17 mouse cellular contexts compared by ENCODE assay signal in genomic region chr9:100505498-100505897, GRCm38 (mm10). TPM values are rescaled to one million over a fixed set of nuclear protein-coding genes. Genes with fewer than 3 reads are reported as not detected.
DNase-seq lines count a peak whose midpoint lies in the region; ATAC-seq and TF ChIP-seq lines count a peak whose summit lies in the region.
"Had no signal": no experiment of that assay in that cellular context is flagged by ENCODE, and none has a peak within 500 bp of the region (broad histone marks: within the 10 kb centered on the region; RNA-seq: fewer than 3 reads in every experiment).

No protein-coding gene starts in this region.

- no peak overlapping the region for H3K9ac ChIP-seq in heart, embryonic 16.5 days (ENCODE audit: low read length)
- H3K9ac ChIP-seq in lung, embryonic 15.5 days, result no peak overlapping the region
- H3K9ac ChIP-seq in stomach, embryonic 16.5 days (ENCODE audit: low read length), result peak overlapping the region; percentile 35; the same call in 1 of the 2 replicates
- no peak overlapping the region for H3K9ac ChIP-seq in midbrain, postnatal 0 days (replicated peaks; ENCODE audit: low read length, poor library complexity, severe bottlenecking)
- H3K9ac ChIP-seq: limb, embryonic 13.5 days had no signal

- ATAC-seq in heart, embryonic 16.5 days (replicated peaks; ENCODE audit: extremely low read depth, insufficient read depth, low FRiP score), result no peak
- no peak for ATAC-seq in lung, embryonic 15.5 days (ENCODE audit: borderline replicate concordance, extremely low read depth, low FRiP score, low TSS enrichment)
- no peak for ATAC-seq in stomach, embryonic 16.5 days (ENCODE audit: insufficient read depth, low FRiP score)
- ATAC-seq in midbrain, postnatal 0 days (ENCODE audit: low FRiP score), result no peak

- TF ChIP-seq CTCF in midbrain, postnatal 0 days (IDR thresholded peaks at IDR 0.05), result no peak

- no peaks in the 10 kb centered on the region; the same call in 1 of the 2 replicates for H3K4me1 ChIP-seq in heart, embryonic 16.5 days (ENCODE audit: control insufficient read depth, insufficient read depth, low read length)
- H3K4me1 ChIP-seq in lung, embryonic 15.5 days, result peaks cover 3% of the 10 kb centered on the region; the same call in 1 of the 2 replicates
- no peaks in the 10 kb centered on the region for H3K4me1 ChIP-seq in stomach, embryonic 16.5 days (ENCODE audit: control insufficient read depth, insufficient read depth, low read length)
- H3K4me1 ChIP-seq in midbrain, postnatal 0 days (ENCODE audit: insufficient read depth, low read length), result no peaks in the 10 kb centered on the region

- peak; percentile 43 to 45 for DNase-seq in cerebellum, adult 18-20 months
- DNase-seq in cerebellum, adult 8-10 months, result no peak
- no peak for DNase-seq in heart, postnatal 25 days (ENCODE audit: low spot score)
- DNase-seq in lung, postnatal 10 days, result no peak
- DNase-seq in midbrain, postnatal 0 days (ENCODE audit: low spot score), result no peak
- DNase-seq: adrenal gland, postnatal 25 days; heart, adult 18-20 months; kidney, adult 11 months; right cerebral cortex, postnatal 4 days; thymus, adult 18-20 months had no signal

- peak overlapping the region; percentile 23 for H3K4me3 ChIP-seq in heart, embryonic 16.5 days (ENCODE audit: low read length)
- H3K4me3 ChIP-seq in lung, embryonic 15.5 days, result peak overlapping the region; percentile 4; the same call in 1 of the 2 replicates
- H3K4me3 ChIP-seq in stomach, embryonic 16.5 days (replicated peaks; ENCODE audit: low read length), result peak overlapping the region; percentile 26
- H3K4me3 ChIP-seq in midbrain, postnatal 0 days (ENCODE audit: low read depth, low read length), result no peak overlapping the region
- H3K4me3 ChIP-seq: erythroblast, embryonic 14.5 days; limb, embryonic 13.5 days; myocyte had no signal

- H3K36me3 ChIP-seq in heart, embryonic 16.5 days (ENCODE audit: control insufficient read depth, insufficient read depth), result peaks cover 2% of the 10 kb centered on the region
- H3K36me3 ChIP-seq in lung, embryonic 15.5 days, result peaks cover 4% of the 10 kb centered on the region; the same call in 1 of the 2 replicates
- H3K36me3 ChIP-seq in stomach, embryonic 16.5 days (ENCODE audit: control insufficient read depth, insufficient read depth, low read length), result no peaks in the 10 kb centered on the region
- no peaks in the 10 kb centered on the region for H3K36me3 ChIP-seq in midbrain, postnatal 0 days (ENCODE audit: insufficient read depth, low read length)

- WGBS in heart, embryonic 16.5 days, result 85% methylated on average over 4 of the region's 4 CpGs
- 84% methylated on average over 4 of the region's 4 CpGs for WGBS in lung, embryonic 15.5 days
- 84% methylated on average over 4 of the region's 4 CpGs for WGBS in stomach, embryonic 16.5 days
- 93% methylated on average over 4 of the region's 4 CpGs for WGBS in midbrain, postnatal 0 days

- no peaks in the 10 kb centered on the region for H3K9me3 ChIP-seq in heart, embryonic 16.5 days (replicated peaks; ENCODE audit: control insufficient read depth, low read length)
- H3K9me3 ChIP-seq in lung, embryonic 15.5 days, result no peaks in the 10 kb centered on the region
- no peaks in the 10 kb centered on the region for H3K9me3 ChIP-seq in stomach, embryonic 16.5 days (replicated peaks; ENCODE audit: control insufficient read depth, low read length)
- no peaks in the 10 kb centered on the region for H3K9me3 ChIP-seq in midbrain, postnatal 0 days (ENCODE audit: low read length)
- H3K9me3 ChIP-seq: limb, embryonic 13.5 days; megakaryocyte, embryonic 14.5 days had no signal

- intact Hi-C loops in heart, postnatal 25 days (cut with DNase I), result loop anchor here (5.0 kb wide), 1 partner anchor 42 kb away; the partner anchor contains the start of gene Nck1

- H3K27me3 ChIP-seq in heart, embryonic 16.5 days (ENCODE audit: control insufficient read depth, insufficient read depth, low read length), result no peaks in the 10 kb centered on the region
- H3K27me3 ChIP-seq in lung, embryonic 15.5 days, result no peaks in the 10 kb centered on the region
- no peaks in the 10 kb centered on the region for H3K27me3 ChIP-seq in stomach, embryonic 16.5 days (ENCODE audit: control insufficient read depth, insufficient read depth, low read length)
- H3K27me3 ChIP-seq in midbrain, postnatal 0 days (ENCODE audit: insufficient read depth, low read length), result no peaks in the 10 kb centered on the region
- H3K27me3 ChIP-seq: limb, embryonic 13.5 days; megakaryocyte, embryonic 14.5 days had no signal

- H3K4me2 ChIP-seq in heart, embryonic 16.5 days (ENCODE audit: low read depth, low read length), result peak overlapping the region; percentile 25
- peak overlapping the region; percentile 9; the same call in 1 of the 2 replicates for H3K4me2 ChIP-seq in lung, embryonic 15.5 days
- peak overlapping the region; percentile 42; the same call in 1 of the 2 replicates for H3K4me2 ChIP-seq in stomach, embryonic 16.5 days (ENCODE audit: low read depth, low read length)
- no peak overlapping the region for H3K4me2 ChIP-seq in midbrain, postnatal 0 days (ENCODE audit: low read depth, low read length, poor library complexity, severe bottlenecking)
- H3K4me2 ChIP-seq: limb, embryonic 13.5 days had no signal

- H3K27ac ChIP-seq in heart, embryonic 16.5 days (ENCODE audit: low read length), result peak overlapping the region; percentile 5
- H3K27ac ChIP-seq in lung, embryonic 15.5 days, result no peak overlapping the region
- H3K27ac ChIP-seq in stomach, embryonic 16.5 days (ENCODE audit: low read length), result peak overlapping the region; percentile 73
- H3K27ac ChIP-seq in midbrain, postnatal 0 days (ENCODE audit: low read depth, low read length), result no peak overlapping the region
- H3K27ac ChIP-seq: limb, embryonic 13.5 days had no signal

RNA-seq across cellular contexts. Expression of gene Il20rb, which starts 18.9 kb away (rescaled TPM):
- 0.92 and 2.2 TPM in 2 replicates for polyA plus RNA-seq in heart, embryonic 16.5 days (2015; fragmentation: Nextera tagmentation; extraction: Ambion mirVana)
- 1 to 10 TPM in 1 of 2 experiments, under 1 TPM in 1; 0.87 to 1.0 TPM for total RNA-seq in heart, postnatal 25 days (2021)
- 1.4 and 1.5 TPM in 2 replicates for polyA plus RNA-seq in lung, embryonic 15.5 days (2015; fragmentation: Nextera tagmentation; extraction: Ambion mirVana)
- 1.1 and 1.7 TPM in 2 replicates for polyA plus RNA-seq in stomach, embryonic 16.5 days (2015; fragmentation: Nextera tagmentation; extraction: Ambion mirVana)
- 1.7 and 2.5 TPM in 2 replicates for total RNA-seq in midbrain, postnatal 0 days (2014; rRNA removed)
- polyA plus RNA-seq in midbrain, postnatal 0 days (2015; fragmentation: Nextera tagmentation; extraction: Ambion mirVana), result 0.99 and 1.1 TPM in 2 replicates

RNA-seq across cellular contexts. Expression of gene Nck1, which starts 40.4 kb away (rescaled TPM):
- polyA plus RNA-seq in heart, embryonic 16.5 days (2015; fragmentation: Nextera tagmentation; extraction: Ambion mirVana), result 57.5 and 66.3 TPM in 2 replicates
- 10 to 100 TPM; 44.9 to 51.9 TPM for total RNA-seq in heart, postnatal 25 days (2021)
- 70.7 and 76.6 TPM in 2 replicates for polyA plus RNA-seq in lung, embryonic 15.5 days (2015; fragmentation: Nextera tagmentation; extraction: Ambion mirVana)
- polyA plus RNA-seq in stomach, embryonic 16.5 days (2015; fragmentation: Nextera tagmentation; extraction: Ambion mirVana), result 66.6 and 71.3 TPM in 2 replicates
- 14.8 and 16.9 TPM in 2 replicates for total RNA-seq in midbrain, postnatal 0 days (2014; rRNA removed)
- 41.3 and 45.6 TPM in 2 replicates for polyA plus RNA-seq in midbrain, postnatal 0 days (2015; fragmentation: Nextera tagmentation; extraction: Ambion mirVana)

Comparison
In these comparisons a context has a peak if more than half of its experiments do, and no peak if none do; other contexts are left out.
1. DNase-seq: peak in cerebellum, adult 18-20 months (2 of 2); none in cerebellum, adult 8-10 months (single experiment), heart, postnatal 25 days (single experiment), lung, postnatal 10 days (single experiment) and midbrain, postnatal 0 days (single experiment).
2. H3K27ac ChIP-seq: peak in heart, embryonic 16.5 days (single experiment) and stomach, embryonic 16.5 days (single experiment); none in lung, embryonic 15.5 days (single experiment) and midbrain, postnatal 0 days (single experiment).